Mouse (Mus musculus) spleen, postnatal 10 days (tissue): Measurements from ENCODE around the gene Calca.
"Not testable (repeated sequence)": the region's sequence is repeated elsewhere in the genome, so short reads cannot be mapped to it uniquely, and the experiment has no call there.

Experiments used
- DNase-seq, 2 experiments: peaks; one replicate each; pipeline ENCODE4 v3.0.0; 2021 to 2022; ENCODE audit warnings: low spot score in 2 of 2

The Calca gene

DNA sequence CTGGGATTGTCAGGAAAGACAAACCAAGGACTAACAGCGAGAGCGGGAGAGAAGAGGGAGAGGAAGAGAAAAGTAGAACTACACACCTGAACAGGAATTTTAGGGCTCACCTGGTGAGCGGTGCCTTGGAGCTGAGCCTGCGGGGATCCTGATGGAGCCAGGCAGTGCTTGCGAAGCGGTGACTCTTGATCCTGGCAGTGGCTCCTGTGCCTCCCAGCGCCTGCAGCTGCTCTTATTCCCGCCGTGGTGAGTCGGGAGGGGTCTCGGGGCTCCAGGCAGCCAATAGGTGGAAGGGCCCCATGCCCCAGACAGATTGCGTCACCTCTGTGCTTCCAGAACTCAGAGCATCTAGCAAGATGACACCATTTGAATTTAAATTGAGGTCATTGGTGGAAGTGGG, at the start of gene Calca:
Gene Calca, minus strand, starts transcription at position 256 of the 400 bp plus-strand sequence.
- no peak for DNase-seq

DNA sequence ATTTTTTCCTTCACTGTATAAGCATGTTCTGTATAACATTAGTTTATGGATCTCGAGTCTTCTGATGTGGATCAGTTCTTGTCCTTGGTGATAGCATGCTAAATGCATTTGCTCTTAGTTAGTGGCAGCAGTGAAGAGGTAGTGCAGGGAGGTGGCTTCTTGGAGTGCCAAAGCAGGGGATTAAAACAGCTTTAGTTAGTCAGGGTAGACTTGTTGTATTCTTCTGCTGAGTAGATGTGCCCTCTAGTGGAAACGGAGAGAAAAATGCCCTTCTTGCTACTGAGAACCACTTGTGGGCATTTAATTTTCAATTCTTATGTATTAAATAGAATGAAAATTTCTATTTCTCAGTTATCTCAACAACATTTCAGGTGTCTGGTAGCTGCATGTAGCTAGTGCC, 36.5 kb upstream of the Calca start:
- no peak for DNase-seq

DNA sequence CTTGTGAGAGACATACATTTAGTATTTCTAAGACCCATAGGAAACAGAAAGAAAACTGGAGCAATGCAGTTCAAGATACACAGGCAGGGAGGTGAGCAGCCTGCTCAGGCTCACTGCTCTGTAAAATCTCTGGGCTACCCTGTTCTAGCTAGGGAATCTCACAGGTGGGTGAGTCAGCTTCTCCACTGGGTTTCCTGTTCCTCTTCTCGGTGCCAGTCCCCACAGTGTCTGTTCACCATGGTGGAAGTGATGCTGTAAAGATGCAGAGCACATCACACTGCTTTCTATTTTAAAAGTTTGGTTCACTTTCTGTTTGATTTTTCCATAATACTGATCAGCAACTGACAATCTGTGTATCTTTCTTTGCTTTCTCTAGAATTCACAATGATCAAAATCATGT, 35.2 kb upstream of the Calca start:
- DNase-seq, result no peak

DNA sequence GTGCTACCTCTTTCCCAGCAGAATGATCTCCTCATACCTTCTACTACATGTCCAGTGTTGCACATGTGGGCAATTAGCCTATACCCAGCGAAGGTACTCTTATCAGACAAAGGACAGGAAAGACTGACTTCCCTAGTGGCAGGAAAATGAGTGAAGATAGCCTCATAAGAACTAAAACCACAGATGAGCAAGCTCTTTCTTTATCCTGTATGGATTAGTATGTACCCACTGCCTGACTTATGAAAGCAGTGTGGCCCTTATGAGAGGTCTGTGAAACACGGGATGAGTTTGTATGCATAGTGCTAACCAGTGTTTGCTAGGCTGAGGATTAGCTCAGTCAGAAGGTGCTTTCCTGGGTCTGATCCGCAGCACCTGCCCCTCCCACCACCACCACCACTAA, 13.6 kb upstream of the Calca start:
- no peak for DNase-seq

DNA sequence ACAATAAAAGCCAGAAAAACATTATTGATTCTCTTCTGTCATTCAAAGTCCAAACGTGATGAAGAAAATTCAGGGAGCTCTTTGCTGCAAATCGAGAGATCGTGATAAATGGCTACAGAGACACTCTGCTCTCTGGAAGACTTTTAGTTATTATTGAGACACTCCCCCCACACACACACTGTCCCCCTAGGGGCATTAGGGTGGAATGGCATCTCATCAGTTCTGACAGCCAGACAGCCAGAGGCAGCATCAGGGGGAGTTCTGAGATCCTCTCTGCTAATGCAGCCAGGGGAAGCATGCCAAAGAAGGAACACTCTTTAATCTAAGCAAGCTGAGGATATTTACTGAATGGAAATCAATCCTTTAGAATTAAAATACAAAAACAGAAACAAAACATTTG, 12.6 kb upstream of the Calca start:
- DNase-seq, result no peak

DNA sequence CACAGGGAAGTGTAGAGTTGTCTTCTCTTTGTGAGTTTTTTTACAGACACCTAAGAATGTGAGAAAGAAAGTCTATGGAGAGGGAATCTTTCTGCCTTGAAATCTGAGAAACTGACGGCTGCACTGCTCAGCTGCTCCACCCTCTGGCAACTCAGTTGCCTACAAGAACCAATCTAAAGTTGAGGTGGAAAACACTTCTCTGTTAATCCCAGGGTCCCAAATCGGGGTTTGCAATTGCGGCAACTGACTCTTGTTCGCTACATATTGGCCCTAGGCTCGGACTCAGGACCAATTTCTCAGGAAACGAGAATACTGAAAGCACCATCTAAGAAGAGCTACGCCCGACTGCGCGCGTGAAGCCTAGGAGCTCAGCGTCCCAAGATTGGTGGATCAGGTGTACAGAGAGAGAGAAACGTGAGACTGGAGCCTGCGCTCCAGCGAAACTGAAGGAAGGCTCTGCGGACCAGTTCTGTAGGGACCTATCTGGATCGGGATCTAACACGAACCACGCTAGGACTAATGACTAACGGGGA, 522 bp downstream of the Calca start:
- peak in 1 of 2 experiments; percentile 18 for DNase-seq

DNA sequence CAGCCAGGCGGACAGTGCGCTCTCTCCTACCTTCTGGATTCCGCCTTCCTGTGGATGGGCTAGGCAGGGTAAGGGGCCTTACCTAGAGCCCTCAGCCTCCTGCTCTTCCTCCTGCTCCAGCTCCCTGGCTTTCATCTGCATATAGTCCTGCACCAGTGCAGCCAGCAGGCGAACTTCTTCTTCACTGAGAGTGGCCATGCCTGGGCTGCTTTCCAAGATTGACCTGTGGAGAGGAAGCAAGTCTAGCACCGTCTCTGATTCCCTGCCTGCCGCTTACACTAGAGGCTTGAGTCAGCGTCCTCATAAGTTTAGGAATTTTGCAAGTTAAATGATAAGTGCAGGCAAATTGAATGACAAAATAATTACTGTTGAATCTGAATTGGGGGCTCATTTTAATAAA, 1.8 kb downstream of the Calca start:
- DNase-seq, result no peak

DNA sequence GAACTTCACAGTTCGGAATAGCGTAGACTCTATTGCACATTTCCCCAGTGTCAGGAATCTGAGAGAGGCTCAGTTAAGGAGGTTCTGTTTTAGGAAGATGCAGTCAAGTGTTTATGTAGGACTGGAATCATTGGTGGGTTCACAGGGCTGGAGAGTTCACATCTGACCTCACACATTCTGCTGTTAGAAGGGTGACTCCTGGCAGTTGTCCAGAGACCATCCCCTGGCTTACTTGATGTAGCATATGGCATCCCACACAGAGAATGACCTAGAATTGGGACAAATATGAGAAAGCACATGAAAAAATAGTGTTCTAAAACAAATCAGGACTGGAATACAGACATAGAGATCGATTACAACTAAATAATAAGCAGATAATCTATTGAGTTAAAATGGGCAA, 10.2 kb downstream of the Calca start:
- DNase-seq, result no peak

DNA sequence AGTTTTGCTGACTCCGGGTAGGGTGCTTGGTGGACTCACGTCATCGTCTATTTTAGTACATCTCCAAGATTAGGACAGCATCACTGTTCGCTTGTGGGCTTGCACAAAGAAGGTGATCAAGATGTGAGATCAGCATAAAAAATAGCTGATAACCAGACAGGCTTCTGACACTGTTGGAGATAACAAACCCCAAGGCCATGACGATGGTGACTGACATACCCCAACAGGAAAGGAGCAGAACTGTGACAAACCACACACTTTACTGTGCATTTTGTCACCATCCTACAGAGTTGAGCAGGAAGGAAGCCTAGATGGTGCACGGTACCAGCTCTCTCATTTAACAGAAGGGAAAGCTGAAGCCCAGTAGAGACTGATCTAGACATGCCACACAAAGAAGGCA, 19.4 kb downstream of the Calca start:
- no peak for DNase-seq

DNA sequence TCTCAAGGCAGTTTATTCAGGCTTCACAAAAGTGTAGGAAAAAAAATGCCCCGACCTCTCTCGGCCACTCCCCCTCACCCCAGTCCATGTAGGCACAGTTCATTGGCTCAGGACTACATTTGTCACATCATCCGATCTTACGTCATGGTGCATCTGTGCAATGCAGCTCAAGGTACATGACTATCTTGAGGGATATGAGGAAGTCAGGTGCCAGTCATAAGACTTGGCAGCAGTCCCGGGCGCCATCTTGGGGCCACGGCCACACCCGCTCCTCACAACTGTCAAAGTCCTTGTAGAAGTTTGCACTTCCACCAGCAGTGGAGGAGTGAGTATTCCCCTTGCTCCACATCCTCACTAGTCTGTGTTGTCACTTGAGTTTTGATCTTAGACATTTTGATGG, 41.8 kb downstream of the Calca start:
- DNase-seq, result not testable (repeated sequence)

DNA sequence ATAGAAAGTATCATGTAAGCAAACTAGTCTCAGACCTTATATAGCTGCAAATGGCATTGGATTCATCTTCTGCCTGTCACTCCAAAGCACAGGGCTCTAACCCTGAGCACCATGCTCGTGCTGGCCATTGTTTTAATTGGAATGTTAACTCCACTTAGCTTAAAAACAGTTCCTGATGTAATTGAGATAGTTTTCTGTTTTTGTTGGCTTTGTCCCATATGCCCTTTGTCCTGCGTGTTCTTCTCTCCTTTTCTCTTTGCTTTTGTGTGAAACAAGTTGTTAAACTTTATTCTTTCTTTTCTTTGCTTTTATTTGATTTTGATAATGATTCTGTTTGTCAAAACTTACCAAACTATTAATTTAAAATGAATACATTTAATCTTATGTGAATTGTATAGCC, 53.7 kb downstream of the Calca start:
- no peak for DNase-seq
